Mouse (Mus musculus): Measurements from ENCODE around the gene Fra10ac1. TPM values are rescaled to one million over a fixed set of nuclear protein-coding genes. Genes with fewer than 3 reads are reported as not detected.

Gene Fra10ac1
- polyA plus RNA-seq, 1 experiment from 2014 or later = 54.7 TPM

GRCm38 (mm10) chr19:38237834-38238212 lies 13.9 kb upstream of the Fra10ac1 start:
- Histone ChIP-seq H3K9me3 (ENCODE audit: control insufficient read depth, low read length) (no peaks in the 10 kb centered on the region), H3K27ac (ENCODE audit: low read length) (peak overlapping the region; percentile 72), H3K9ac (replicated peaks; ENCODE audit: low read depth, low read length) (no peak overlapping the region), H3K4me1 (replicated peaks; ENCODE audit: control insufficient read depth, insufficient read depth, low read length) (peaks cover 10% of the 10 kb centered on the region), H3K4me3 (replicated peaks; ENCODE audit: low read length) (no peak overlapping the region), H3K27me3 (replicated peaks; ENCODE audit: control insufficient read depth, insufficient read depth, low read length) (no peaks in the 10 kb centered on the region), H3K36me3 (ENCODE audit: control insufficient read depth, insufficient read depth) (no peaks in the 10 kb centered on the region), H3K4me2 (ENCODE audit: low read length) (no peak overlapping the region)
- ATAC-seq = peak; percentile 49
- 67% methylated on average over 3 of the region's 3 CpGs for WGBS

DNA sequence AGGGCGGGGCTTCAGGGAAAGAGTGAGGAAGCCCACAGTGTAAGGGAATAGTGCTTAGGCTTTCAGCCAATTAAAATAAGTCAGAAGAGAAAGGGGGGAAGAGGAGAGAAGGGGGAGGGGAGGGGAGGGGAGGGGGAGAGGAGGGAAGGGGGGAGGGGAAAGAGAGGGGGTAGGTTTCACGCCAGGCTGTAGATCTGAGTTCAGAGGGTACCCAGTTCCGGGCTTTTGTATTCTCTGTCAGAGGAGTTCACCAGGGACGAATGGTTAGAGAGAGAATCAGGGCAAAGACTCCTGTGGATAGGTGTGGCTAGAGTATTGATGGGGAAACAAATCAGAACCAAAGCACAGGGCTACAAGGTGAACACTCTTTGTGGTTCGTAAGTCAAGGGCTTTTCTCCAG lies 12.6 kb upstream of the Fra10ac1 start:
- no peak overlapping the region for H3K9ac ChIP-seq (replicated peaks; ENCODE audit: low read depth, low read length)
- no peak overlapping the region for H3K4me2 ChIP-seq (ENCODE audit: low read length)
- ATAC-seq = no peak
- H3K4me3 ChIP-seq (replicated peaks; ENCODE audit: low read length) = no peak overlapping the region
- H3K27ac ChIP-seq (ENCODE audit: low read length) = no peak overlapping the region
- no peaks in the 10 kb centered on the region for H3K27me3 ChIP-seq (replicated peaks; ENCODE audit: control insufficient read depth, insufficient read depth, low read length)
- peaks cover 10% of the 10 kb centered on the region for H3K4me1 ChIP-seq (replicated peaks; ENCODE audit: control insufficient read depth, insufficient read depth, low read length)
- 64% methylated on average over 5 of the region's 5 CpGs for WGBS
- no peaks in the 10 kb centered on the region for H3K9me3 ChIP-seq (ENCODE audit: control insufficient read depth, low read length)
- H3K36me3 ChIP-seq (ENCODE audit: control insufficient read depth, insufficient read depth) = no peaks in the 10 kb centered on the region

GRCm38 (mm10) chr19:38232516-38232915 lies 8.6 kb upstream of the Fra10ac1 start:
- Histone ChIP-seq H3K36me3 (ENCODE audit: control insufficient read depth, insufficient read depth) (no peaks in the 10 kb centered on the region), H3K27me3 (replicated peaks; ENCODE audit: control insufficient read depth, insufficient read depth, low read length) (no peaks in the 10 kb centered on the region), H3K9ac (replicated peaks; ENCODE audit: low read depth, low read length) (no peak overlapping the region), H3K27ac (ENCODE audit: low read length) (no peak overlapping the region), H3K9me3 (ENCODE audit: control insufficient read depth, low read length) (0 out of 2 replicates have a peak, but pooled peaks cover 2% of the 10 kb centered on the region), H3K4me1 (replicated peaks; ENCODE audit: control insufficient read depth, insufficient read depth, low read length) (no peaks in the 10 kb centered on the region; the same call in 1 of the 2 replicates), H3K4me2 (ENCODE audit: low read length) (no peak overlapping the region), H3K4me3 (replicated peaks; ENCODE audit: low read length) (no peak overlapping the region)
- under 1% methylated on average over 4 of the region's 4 CpGs for WGBS
- no peak for ATAC-seq

- H3K9me3 ChIP-seq (ENCODE audit: control insufficient read depth, low read length) = 0 out of 2 replicates have a peak, but pooled peaks cover 2% of the 10 kb centered on the region
- no peaks in the 10 kb centered on the region for H3K36me3 ChIP-seq (ENCODE audit: control insufficient read depth, insufficient read depth)
- WGBS = 64% methylated on average over 8 of the region's 8 CpGs
- no peak overlapping the region for H3K9ac ChIP-seq (replicated peaks; ENCODE audit: low read depth, low read length)
- no peak overlapping the region for H3K4me3 ChIP-seq (replicated peaks; ENCODE audit: low read length)
- H3K4me1 ChIP-seq (replicated peaks; ENCODE audit: control insufficient read depth, insufficient read depth, low read length) = no peaks in the 10 kb centered on the region
- no peak overlapping the region for H3K4me2 ChIP-seq (ENCODE audit: low read length)
- ATAC-seq = no peak
- no peak overlapping the region for H3K27ac ChIP-seq (ENCODE audit: low read length)
- H3K27me3 ChIP-seq (replicated peaks; ENCODE audit: control insufficient read depth, insufficient read depth, low read length) = no peaks in the 10 kb centered on the region
Measured at GRCm38 (mm10) chr19:38232087-38232486, 8.1 kb upstream of the Fra10ac1 start.

GRCm38 (mm10) chr19:38228699-38229098 lies 4.7 kb upstream of the Fra10ac1 start:
- ATAC-seq = no peak
- Histone ChIP-seq H3K27ac (ENCODE audit: low read length) (no peak overlapping the region), H3K36me3 (ENCODE audit: control insufficient read depth, insufficient read depth) (no peaks in the 10 kb centered on the region), H3K9me3 (ENCODE audit: control insufficient read depth, low read length) (0 out of 2 replicates have a peak, but pooled peaks cover 2% of the 10 kb centered on the region), H3K4me2 (ENCODE audit: low read length) (no peak overlapping the region), H3K4me3 (replicated peaks; ENCODE audit: low read length) (no peak overlapping the region), H3K9ac (replicated peaks; ENCODE audit: low read depth, low read length) (no peak overlapping the region), H3K27me3 (replicated peaks; ENCODE audit: control insufficient read depth, insufficient read depth, low read length) (no peaks in the 10 kb centered on the region), H3K4me1 (replicated peaks; ENCODE audit: control insufficient read depth, insufficient read depth, low read length) (peaks cover 3% of the 10 kb centered on the region)
- WGBS = 57% methylated on average over 2 of the region's 2 CpGs

- peak; percentile 57 for ATAC-seq
- peak overlapping the region; percentile 72 for H3K4me3 ChIP-seq (replicated peaks; ENCODE audit: low read length)
- H3K27me3 ChIP-seq (replicated peaks; ENCODE audit: control insufficient read depth, insufficient read depth, low read length) = no peaks in the 10 kb centered on the region
- peaks cover 13% of the 10 kb centered on the region for H3K4me1 ChIP-seq (replicated peaks; ENCODE audit: control insufficient read depth, insufficient read depth, low read length)
- H3K9me3 ChIP-seq (ENCODE audit: control insufficient read depth, low read length) = 0 out of 2 replicates have a peak, but pooled peaks cover 2% of the 10 kb centered on the region
- H3K9ac ChIP-seq (replicated peaks; ENCODE audit: low read depth, low read length) = peak overlapping the region; percentile 82
- WGBS = 2% methylated on average over 9 of the region's 9 CpGs
- H3K4me2 ChIP-seq (ENCODE audit: low read length) = peak overlapping the region; percentile 83
- no peaks in the 10 kb centered on the region for H3K36me3 ChIP-seq (ENCODE audit: control insufficient read depth, insufficient read depth)
- H3K27ac ChIP-seq (ENCODE audit: low read length) = peak overlapping the region; percentile 99
Measured at GRCm38 (mm10) chr19:38224685-38225060, 717 bp upstream of the Fra10ac1 start.

- H3K36me3 ChIP-seq (ENCODE audit: control insufficient read depth, insufficient read depth) = peaks cover 3% of the 10 kb centered on the region; the same call in 1 of the 2 replicates
- H3K4me3 ChIP-seq (replicated peaks; ENCODE audit: low read length) = peak overlapping the region; percentile 72
- H3K27me3 ChIP-seq (replicated peaks; ENCODE audit: control insufficient read depth, insufficient read depth, low read length) = no peaks in the 10 kb centered on the region
- ATAC-seq = peak; percentile 15
- 12% methylated on average over 12 of the region's 12 CpGs for WGBS
- H3K9me3 ChIP-seq (ENCODE audit: control insufficient read depth, low read length) = no peaks in the 10 kb centered on the region
- peak overlapping the region; percentile 82 for H3K9ac ChIP-seq (replicated peaks; ENCODE audit: low read depth, low read length)
- H3K27ac ChIP-seq (ENCODE audit: low read length) = peak overlapping the region; percentile 99
- H3K4me2 ChIP-seq (ENCODE audit: low read length) = peak overlapping the region; percentile 83
- peaks cover 13% of the 10 kb centered on the region for H3K4me1 ChIP-seq (replicated peaks; ENCODE audit: control insufficient read depth, insufficient read depth, low read length)
Measured at GRCm38 (mm10) chr19:38223356-38223904, 526 bp downstream of the Fra10ac1 start.

- ATAC-seq = no peak
- Histone ChIP-seq H3K4me2 (ENCODE audit: low read length) (no peak overlapping the region), H3K27ac (ENCODE audit: low read length) (no peak overlapping the region), H3K9ac (replicated peaks; ENCODE audit: low read depth, low read length) (no peak overlapping the region), H3K4me1 (replicated peaks; ENCODE audit: control insufficient read depth, insufficient read depth, low read length) (peaks cover 1% of the 10 kb centered on the region), H3K4me3 (replicated peaks; ENCODE audit: low read length) (no peak overlapping the region), H3K27me3 (replicated peaks; ENCODE audit: control insufficient read depth, insufficient read depth, low read length) (no peaks in the 10 kb centered on the region), H3K36me3 (ENCODE audit: control insufficient read depth, insufficient read depth) (peaks cover 13% of the 10 kb centered on the region), H3K9me3 (ENCODE audit: control insufficient read depth, low read length) (no peaks in the 10 kb centered on the region)
- 97% methylated on average over 3 of the region's 3 CpGs for WGBS
Measured at GRCm38 (mm10) chr19:38217696-38218095, 6.3 kb downstream of the Fra10ac1 start.

DNA sequence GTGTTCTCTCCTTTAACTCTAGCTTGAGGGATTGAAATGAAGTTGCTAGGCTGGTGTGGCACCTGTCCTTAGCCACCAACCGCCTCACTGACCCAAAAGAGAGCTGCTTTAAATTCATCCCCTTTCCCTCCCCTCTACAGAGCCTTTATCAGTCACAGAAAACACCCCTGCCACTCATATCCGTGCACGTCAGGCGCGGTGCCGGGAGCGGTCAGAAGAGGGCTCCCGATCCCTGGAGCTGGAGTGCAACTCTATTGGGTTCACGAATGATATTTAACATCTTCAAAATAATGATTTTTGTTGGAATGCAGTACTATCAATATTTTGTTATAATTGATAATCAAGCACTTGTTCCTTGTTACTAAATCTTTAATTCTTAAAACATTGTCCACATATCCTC lies 17.3 kb downstream of the Fra10ac1 start:
- Histone ChIP-seq H3K9ac (replicated peaks; ENCODE audit: low read depth, low read length) (no peak overlapping the region), H3K27me3 (replicated peaks; ENCODE audit: control insufficient read depth, insufficient read depth, low read length) (no peaks in the 10 kb centered on the region), H3K27ac (ENCODE audit: low read length) (no peak overlapping the region), H3K36me3 (ENCODE audit: control insufficient read depth, insufficient read depth) (peaks cover 10% of the 10 kb centered on the region), H3K4me3 (replicated peaks; ENCODE audit: low read length) (no peak overlapping the region), H3K4me1 (replicated peaks; ENCODE audit: control insufficient read depth, insufficient read depth, low read length) (no peaks in the 10 kb centered on the region), H3K4me2 (ENCODE audit: low read length) (no peak overlapping the region), H3K9me3 (ENCODE audit: control insufficient read depth, low read length) (no peaks in the 10 kb centered on the region)
- ATAC-seq = peak; percentile 78
- 44% methylated on average over 9 of the region's 9 CpGs for WGBS

- no peak overlapping the region for H3K4me3 ChIP-seq (replicated peaks; ENCODE audit: low read length)
- H3K9me3 ChIP-seq (ENCODE audit: control insufficient read depth, low read length) = no peaks in the 10 kb centered on the region
- H3K27ac ChIP-seq (ENCODE audit: low read length) = no peak overlapping the region
- no peak for ATAC-seq
- no peaks in the 10 kb centered on the region for H3K27me3 ChIP-seq (replicated peaks; ENCODE audit: control insufficient read depth, insufficient read depth, low read length)
- H3K4me1 ChIP-seq (replicated peaks; ENCODE audit: control insufficient read depth, insufficient read depth, low read length) = no peaks in the 10 kb centered on the region
- no peak overlapping the region for H3K9ac ChIP-seq (replicated peaks; ENCODE audit: low read depth, low read length)
- WGBS = 85% methylated on average over 5 of the region's 5 CpGs
- no peak overlapping the region for H3K4me2 ChIP-seq (ENCODE audit: low read length)
- peaks cover 8% of the 10 kb centered on the region; the same call in 1 of the 2 replicates for H3K36me3 ChIP-seq (ENCODE audit: control insufficient read depth, insufficient read depth)
Measured at GRCm38 (mm10) chr19:38198731-38199130, 25.2 kb downstream of the Fra10ac1 start.
